Mouse (Mus musculus): ENCODE data around the gene Gadl1. TPM values are rescaled to one million over a fixed set of nuclear protein-coding genes. Genes with fewer than 3 reads are reported as not detected.

Gene Gadl1
- total and polyA plus RNA-seq, 2 experiments from 2014 or later: 1.1 to 2.6 TPM

- no peak overlapping the region for H3K9ac ChIP-seq (replicated peaks; ENCODE audit: low read depth, low read length)
- no peaks in the 10 kb centered on the region for H3K27me3 ChIP-seq (ENCODE audit: control insufficient read depth, insufficient read depth, low read length)
- no peak overlapping the region for H3K4me2 ChIP-seq (ENCODE audit: low read depth, low read length)
- no peaks in the 10 kb centered on the region for H3K4me1 ChIP-seq (ENCODE audit: control insufficient read depth, insufficient read depth)
- DNase-seq (ENCODE audit: low spot score): no peak
- H3K9me3 ChIP-seq (replicated peaks; ENCODE audit: control insufficient read depth, low read length): peaks cover 1% of the 10 kb centered on the region; the same call in 1 of the 2 replicates
- no peaks in the 10 kb centered on the region for H3K36me3 ChIP-seq (replicated peaks; ENCODE audit: control insufficient read depth, insufficient read depth, low read length)
- no peak for TF ChIP-seq EP300 (IDR thresholded peaks at IDR 0.05; ENCODE audit: low read depth)
- 29% methylated on average over 7 of the region's 7 CpGs for WGBS
- no peak for ATAC-seq (ENCODE audit: insufficient read depth, low read depth)
- no peak overlapping the region for H3K4me3 ChIP-seq (ENCODE audit: low read depth, low read length)
- no peak overlapping the region for H3K27ac ChIP-seq (ENCODE audit: low read depth)
Observed at GRCm38 (mm10) chr9:115942989-115943388, 33.7 kb downstream of the Gadl1 start.

- no peaks in the 10 kb centered on the region for H3K4me1 ChIP-seq (ENCODE audit: control insufficient read depth, insufficient read depth)
- DNase-seq (ENCODE audit: low spot score) (no peak), ATAC-seq (ENCODE audit: insufficient read depth, low read depth) (no peak)
- no peak overlapping the region for H3K9ac ChIP-seq (replicated peaks; ENCODE audit: low read depth, low read length)
- no peaks in the 10 kb centered on the region for H3K27me3 ChIP-seq (ENCODE audit: control insufficient read depth, insufficient read depth, low read length)
- H3K9me3 ChIP-seq (replicated peaks; ENCODE audit: control insufficient read depth, low read length): no peaks in the 10 kb centered on the region
- no peak overlapping the region for H3K4me2 ChIP-seq (ENCODE audit: low read depth, low read length)
- H3K36me3 ChIP-seq (replicated peaks; ENCODE audit: control insufficient read depth, insufficient read depth, low read length): no peaks in the 10 kb centered on the region
- TF ChIP-seq CTCF (IDR thresholded peaks at IDR 0.05; ENCODE audit: low read depth): no peak
- no peak for TF ChIP-seq EP300 (IDR thresholded peaks at IDR 0.05; ENCODE audit: low read depth)
- H3K27ac ChIP-seq (ENCODE audit: low read depth): no peak overlapping the region
- no peak overlapping the region for H3K4me3 ChIP-seq (ENCODE audit: low read depth, low read length)
- 95% methylated on average over 10 of the region's 10 CpGs for WGBS
Observed at GRCm38 (mm10) chr9:115943577-115944320, 34.5 kb downstream of the Gadl1 start.

- H3K4me2 ChIP-seq (ENCODE audit: low read depth, low read length): no peak overlapping the region
- H3K36me3 ChIP-seq (replicated peaks; ENCODE audit: control insufficient read depth, insufficient read depth, low read length): no peaks in the 10 kb centered on the region
- no peak overlapping the region for H3K27ac ChIP-seq (ENCODE audit: low read depth)
Observed at GRCm38 (mm10) chr9:115965056-115965455, 55.8 kb downstream of the Gadl1 start.

GRCm38 (mm10) chr9:115966116-115966515 is 56.9 kb downstream of the Gadl1 start:
- no peak for ATAC-seq (ENCODE audit: insufficient read depth, low read depth)
- no peak overlapping the region for H3K4me3 ChIP-seq (ENCODE audit: low read depth, low read length)
- no peaks in the 10 kb centered on the region for H3K9me3 ChIP-seq (replicated peaks; ENCODE audit: control insufficient read depth, low read length)
- H3K4me1 ChIP-seq (ENCODE audit: control insufficient read depth, insufficient read depth): no peaks in the 10 kb centered on the region
- no peaks in the 10 kb centered on the region for H3K27me3 ChIP-seq (ENCODE audit: control insufficient read depth, insufficient read depth, low read length)
- no peak overlapping the region for H3K27ac ChIP-seq (ENCODE audit: low read depth)
- no peaks in the 10 kb centered on the region for H3K36me3 ChIP-seq (replicated peaks; ENCODE audit: control insufficient read depth, insufficient read depth, low read length)
- TF ChIP-seq CTCF (IDR thresholded peaks at IDR 0.05; ENCODE audit: low read depth) (no peak), EP300 (IDR thresholded peaks at IDR 0.05; ENCODE audit: low read depth) (no peak)
- H3K9ac ChIP-seq (replicated peaks; ENCODE audit: low read depth, low read length): no peak overlapping the region
- WGBS: 85% methylated on average over 4 of the region's 4 CpGs
- DNase-seq (ENCODE audit: low spot score): no peak
- H3K4me2 ChIP-seq (ENCODE audit: low read depth, low read length): no peak overlapping the region

More at GRCm38 (mm10) chr9:115965056-115965455, 55.8 kb downstream of the Gadl1 start:
- no peak for DNase-seq (ENCODE audit: low spot score)
- Histone ChIP-seq H3K4me1 (ENCODE audit: control insufficient read depth, insufficient read depth) (no peaks in the 10 kb centered on the region), H3K27me3 (ENCODE audit: control insufficient read depth, insufficient read depth, low read length) (no peaks in the 10 kb centered on the region), H3K4me3 (ENCODE audit: low read depth, low read length) (no peak overlapping the region), H3K9me3 (replicated peaks; ENCODE audit: control insufficient read depth, low read length) (no peaks in the 10 kb centered on the region), H3K9ac (replicated peaks; ENCODE audit: low read depth, low read length) (no peak overlapping the region)
- WGBS: 78% methylated on average over 7 of the region's 7 CpGs
- no peak for TF ChIP-seq EP300 (IDR thresholded peaks at IDR 0.05; ENCODE audit: low read depth)
- no peak for ATAC-seq (ENCODE audit: insufficient read depth, low read depth)

GRCm38 (mm10) chr9:115966746-115967145 is 57.5 kb downstream of the Gadl1 start:
- H3K4me3 ChIP-seq (ENCODE audit: low read depth, low read length): no peak overlapping the region
- H3K9ac ChIP-seq (replicated peaks; ENCODE audit: low read depth, low read length): no peak overlapping the region
- WGBS: 80% methylated on average over 5 of the region's 5 CpGs
- H3K9me3 ChIP-seq (replicated peaks; ENCODE audit: control insufficient read depth, low read length): no peaks in the 10 kb centered on the region
- DNase-seq (ENCODE audit: low spot score) (no peak), ATAC-seq (ENCODE audit: insufficient read depth, low read depth) (no peak)
- no peaks in the 10 kb centered on the region for H3K36me3 ChIP-seq (replicated peaks; ENCODE audit: control insufficient read depth, insufficient read depth, low read length)
- H3K4me2 ChIP-seq (ENCODE audit: low read depth, low read length): no peak overlapping the region
- TF ChIP-seq EP300 (IDR thresholded peaks at IDR 0.05; ENCODE audit: low read depth) (no peak), CTCF (IDR thresholded peaks at IDR 0.05; ENCODE audit: low read depth) (no peak)
- no peak overlapping the region for H3K27ac ChIP-seq (ENCODE audit: low read depth)
- no peaks in the 10 kb centered on the region for H3K4me1 ChIP-seq (ENCODE audit: control insufficient read depth, insufficient read depth)
- no peaks in the 10 kb centered on the region for H3K27me3 ChIP-seq (ENCODE audit: control insufficient read depth, insufficient read depth, low read length)

GRCm38 (mm10) chr9:115967638-115968037 is 58.4 kb downstream of the Gadl1 start:
- no peak for DNase-seq (ENCODE audit: low spot score)
- Histone ChIP-seq H3K4me3 (ENCODE audit: low read depth, low read length) (no peak overlapping the region), H3K4me1 (ENCODE audit: control insufficient read depth, insufficient read depth) (no peaks in the 10 kb centered on the region), H3K36me3 (replicated peaks; ENCODE audit: control insufficient read depth, insufficient read depth, low read length) (no peaks in the 10 kb centered on the region), H3K9ac (replicated peaks; ENCODE audit: low read depth, low read length) (no peak overlapping the region), H3K27me3 (ENCODE audit: control insufficient read depth, insufficient read depth, low read length) (no peaks in the 10 kb centered on the region), H3K9me3 (replicated peaks; ENCODE audit: control insufficient read depth, low read length) (no peaks in the 10 kb centered on the region), H3K27ac (ENCODE audit: low read depth) (no peak overlapping the region), H3K4me2 (ENCODE audit: low read depth, low read length) (no peak overlapping the region)
- ATAC-seq (ENCODE audit: insufficient read depth, low read depth): no peak
- WGBS: 85% methylated on average over 5 of the region's 5 CpGs
- TF ChIP-seq CTCF (IDR thresholded peaks at IDR 0.05; ENCODE audit: low read depth) (no peak), EP300 (IDR thresholded peaks at IDR 0.05; ENCODE audit: low read depth) (no peak)

Measured in heart, postnatal 0 days (tissue).